Mouse (Mus musculus) kidney, postnatal 10 days (tissue): ENCODE measurements at regions not wholly inside any gene's neighbourhood (a gene's known extent, or its start where the extent isn't known, plus 50 kb on each side); places are given as distances from the start of the nearest gene placed in this dataset.

ENCODE experiments used
- DNase-seq: peaks from one replicate; pipeline ENCODE4 v3.0.0; 2021; ENCODE audit warnings: mixed read lengths

- no peak for DNase-seq
Observed at GRCm38 (mm10) chr13:99780751-99781460, 120.0 kb downstream of the Cartpt start.

- no peak for DNase-seq
Observed at GRCm38 (mm10) chr13:99778747-99779146, 122.1 kb downstream of the Cartpt start.

- no peak for DNase-seq
Observed at GRCm38 (mm10) chr13:99777736-99778135, 123.2 kb downstream of the Cartpt start.

- no peak for DNase-seq
Observed at GRCm38 (mm10) chr13:99765965-99766364, 134.9 kb downstream of the Cartpt start.

- DNase-seq: no peak
Observed at GRCm38 (mm10) chr13:99764764-99765163, 136.1 kb downstream of the Cartpt start.

- DNase-seq: no peak
Observed at GRCm38 (mm10) chr13:99764097-99764714, 136.7 kb downstream of the Cartpt start.

- DNase-seq: no peak
Observed at GRCm38 (mm10) chr13:99761843-99762242, 139.0 kb downstream of the Cartpt start.

- peak; percentile 18 for DNase-seq
Observed at GRCm38 (mm10) chr13:99761423-99761822, 139.5 kb downstream of the Cartpt start.

- DNase-seq: no peak
Observed at GRCm38 (mm10) chr13:99760646-99761045, 140.2 kb downstream of the Cartpt start.

GRCm38 (mm10) chr13:99759256-99760044, 141.4 kb downstream of the Cartpt start:
- no peak for DNase-seq

- no peak for DNase-seq
Observed at GRCm38 (mm10) chr13:99754701-99755100, 146.2 kb downstream of the Cartpt start.

- DNase-seq: no peak
Observed at GRCm38 (mm10) chr13:99754251-99754652, 146.6 kb downstream of the Cartpt start.

GRCm38 (mm10) chr13:99753526-99753925, 147.4 kb downstream of the Cartpt start:
- no peak for DNase-seq

- no peak for DNase-seq
Observed at GRCm38 (mm10) chr13:99750729-99751128, 150.2 kb downstream of the Cartpt start.

GRCm38 (mm10) chr13:99749342-99749741, 151.5 kb downstream of the Cartpt start:
- no peak for DNase-seq

- DNase-seq: no peak
Observed at GRCm38 (mm10) chr13:99748128-99748527, 152.8 kb downstream of the Cartpt start.

GRCm38 (mm10) chr13:99745526-99745925, 155.4 kb downstream of the Cartpt start:
- no peak for DNase-seq

GRCm38 (mm10) chr13:99744790-99745120, 156.1 kb downstream of the Cartpt start:
- DNase-seq: peak; percentile 14

GRCm38 (mm10) chr13:99743952-99744789, 156.7 kb downstream of the Cartpt start:
- no peak for DNase-seq

GRCm38 (mm10) chr13:99742507-99742906, 158.4 kb downstream of the Cartpt start:
- no peak for DNase-seq

- DNase-seq: no peak
Observed at GRCm38 (mm10) chr13:99741981-99742380, 158.9 kb downstream of the Cartpt start.

- no peak for DNase-seq
Observed at GRCm38 (mm10) chr13:99739420-99739819, 161.5 kb downstream of the Cartpt start.

GRCm38 (mm10) chr13:99737271-99737670, 163.6 kb downstream of the Cartpt start:
- no peak for DNase-seq
